Mouse (Mus musculus): ENCODE measurements at regions not wholly inside any gene's neighbourhood (a gene's known extent, or its start where the extent isn't known, plus 50 kb on each side); places are given as distances from the start of the nearest gene placed in this dataset.
A peak's percentile ranks its signal among the peaks of the same experiment; 100 is the strongest.
"Not testable (repeated sequence)": the region's sequence is repeated elsewhere in the genome, so short reads cannot be mapped to it uniquely, and the experiment has no call there.

DNA sequence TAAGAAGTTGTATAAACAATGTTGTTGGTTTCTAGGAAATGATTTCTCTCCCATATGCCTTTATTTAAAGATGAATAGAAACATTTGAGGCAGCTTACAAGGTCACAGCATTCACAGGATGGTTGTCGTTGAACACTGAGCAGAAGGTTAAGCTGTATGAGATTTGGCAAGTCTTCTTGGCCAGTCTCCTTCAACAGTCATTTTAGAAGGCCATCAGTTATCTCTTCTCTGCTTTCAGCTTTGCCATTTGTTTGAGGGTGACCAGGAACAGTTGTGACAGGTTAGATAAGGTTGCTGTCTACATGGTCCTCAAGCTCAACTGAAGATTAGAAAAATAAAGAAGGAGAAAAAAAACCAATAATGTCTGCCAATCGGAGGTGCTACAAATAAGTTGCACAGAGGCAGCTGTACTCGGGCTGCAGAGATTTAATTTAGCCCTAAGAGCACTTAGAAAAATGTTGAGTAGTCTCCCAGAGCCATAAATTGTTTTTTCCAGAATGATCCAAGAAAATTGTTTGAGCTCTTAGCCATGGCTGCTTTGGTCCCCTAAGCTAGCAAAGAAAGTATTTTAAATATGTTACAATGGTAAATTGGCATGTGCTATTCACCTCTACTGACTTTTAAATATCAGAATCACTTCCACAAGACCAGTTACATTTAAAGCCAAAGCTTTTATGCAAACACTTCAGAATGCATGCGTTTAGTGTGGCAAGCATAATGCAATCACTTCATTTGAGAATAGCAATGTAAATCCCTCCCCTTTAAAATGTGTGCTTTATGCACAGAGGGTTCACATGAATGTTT is 1025.6 kb downstream of the Diaph3 start:
- Histone ChIP-seq H3K4me2 (no peak overlapping the region), H3K4me1 (replicated peaks) (no peaks in the 10 kb centered on the region)
- 59% methylated on average over 4 of the region's 4 CpGs for WGBS

DNA sequence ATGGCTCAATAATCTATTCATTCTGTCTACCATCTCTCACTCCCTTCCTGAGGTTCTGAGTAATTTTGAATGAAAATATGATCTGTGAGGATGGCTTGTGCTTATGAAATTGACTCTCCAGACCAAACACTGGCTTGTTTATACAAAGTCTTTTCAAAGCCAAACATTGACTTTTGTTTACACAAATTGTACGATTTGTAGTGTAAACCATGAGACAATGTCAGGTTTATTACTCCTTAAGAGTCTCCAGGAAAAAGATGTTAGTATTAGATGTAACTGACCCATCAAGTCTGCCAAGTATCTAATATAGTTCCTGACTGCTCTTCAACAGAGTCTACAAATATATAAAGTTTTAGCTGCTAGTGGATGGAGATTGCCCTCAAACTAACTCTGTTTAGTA is 1039.5 kb downstream of the Diaph3 start:
- H3K36me3 ChIP-seq, result no peaks in the 10 kb centered on the region
- ATAC-seq (ENCODE audit: low read depth), result no peak
- H3K4me3 ChIP-seq, result no peak overlapping the region
- no peak overlapping the region for H3K27ac ChIP-seq (replicated peaks)
- H3K9me3 ChIP-seq, result no peaks in the 10 kb centered on the region
- H3K4me2 ChIP-seq, result no peak overlapping the region
- no peaks in the 10 kb centered on the region for H3K27me3 ChIP-seq
- WGBS, result 90% methylated on average over 1 of the region's 1 CpGs
- no peaks in the 10 kb centered on the region for H3K4me1 ChIP-seq (replicated peaks)
- H3K9ac ChIP-seq, result no peak overlapping the region

More for the DNA sequence above, 1025.6 kb downstream of the Diaph3 start:
- Histone ChIP-seq H3K36me3 (no peaks in the 10 kb centered on the region), H3K4me3 (no peak overlapping the region), H3K9me3 (no peaks in the 10 kb centered on the region), H3K27me3 (no peaks in the 10 kb centered on the region), H3K27ac (replicated peaks) (no peak overlapping the region), H3K9ac (no peak overlapping the region)
- no peak for ATAC-seq (ENCODE audit: low read depth)

DNA sequence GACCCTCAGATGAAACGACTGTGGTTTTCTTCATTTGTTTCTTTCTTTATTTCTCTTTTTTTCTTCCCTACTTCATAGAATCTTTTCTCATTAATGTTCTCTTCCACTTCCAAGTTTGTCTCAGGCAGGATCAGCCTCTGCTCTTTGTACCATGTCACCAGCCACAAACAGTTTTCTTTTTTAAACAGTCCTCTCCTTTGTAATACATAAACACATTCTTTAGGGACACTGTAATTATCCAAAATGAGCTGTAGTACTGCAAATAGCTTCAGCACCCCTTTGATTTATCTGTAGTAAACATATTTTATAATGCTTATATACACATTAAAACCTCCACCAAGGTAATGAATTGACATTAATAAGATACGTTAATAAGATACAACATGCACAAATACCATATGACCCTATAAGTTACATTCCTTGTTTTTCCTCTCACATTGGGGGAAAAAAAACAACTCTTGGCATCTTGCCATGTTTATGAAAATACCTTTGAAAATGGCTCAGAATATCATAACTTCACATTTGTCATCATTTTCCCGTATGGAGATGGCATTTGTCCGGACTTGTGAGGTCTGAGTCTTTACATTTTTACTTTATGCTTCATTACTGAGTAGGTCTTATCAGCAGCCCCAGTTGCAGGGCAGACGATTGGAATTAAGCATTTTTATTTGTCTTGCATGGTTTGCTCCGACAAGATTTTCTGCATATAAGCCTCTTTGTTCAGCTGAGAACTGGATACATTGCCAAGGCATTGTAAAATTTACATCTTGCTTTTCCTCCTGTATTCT is 1070.5 kb downstream of the Diaph3 start:
- no peak for ATAC-seq (ENCODE audit: low read depth)
- Histone ChIP-seq H3K4me2 (no peak overlapping the region), H3K9ac (no peak overlapping the region), H3K4me1 (replicated peaks) (0 out of 2 replicates have a peak, but pooled peaks cover 5% of the 10 kb centered on the region), H3K4me3 (no peak overlapping the region), H3K27me3 (no peaks in the 10 kb centered on the region), H3K9me3 (no peaks in the 10 kb centered on the region), H3K27ac (replicated peaks) (no peak overlapping the region), H3K36me3 (no peaks in the 10 kb centered on the region)
- WGBS, result 65% methylated on average over 6 of the region's 6 CpGs

DNA sequence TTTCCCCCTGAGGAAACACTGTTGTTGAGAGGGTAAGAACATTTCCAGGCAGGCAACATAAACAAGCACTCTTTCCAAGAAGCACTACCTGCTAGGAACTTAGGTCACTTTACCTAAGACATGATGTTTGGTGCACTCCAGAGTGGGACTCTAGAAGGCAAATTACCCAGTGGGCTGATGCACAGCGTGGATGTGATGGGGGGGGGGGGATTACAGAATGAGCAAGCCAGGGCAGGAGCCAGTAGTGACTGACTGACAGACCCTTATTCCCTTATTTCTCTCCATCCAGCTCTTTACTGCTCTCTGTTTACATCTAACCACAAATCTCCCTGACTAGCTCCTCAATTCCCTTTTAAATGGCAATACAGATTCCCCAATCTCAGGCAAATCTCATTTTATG is 1071.7 kb downstream of the Diaph3 start:
- Histone ChIP-seq H3K27me3 (no peaks in the 10 kb centered on the region), H3K4me1 (replicated peaks) (0 out of 2 replicates have a peak, but pooled peaks cover 5% of the 10 kb centered on the region), H3K9ac (no peak overlapping the region), H3K9me3 (no peaks in the 10 kb centered on the region), H3K4me3 (no peak overlapping the region), H3K36me3 (no peaks in the 10 kb centered on the region), H3K4me2 (no peak overlapping the region), H3K27ac (replicated peaks) (no peak overlapping the region)
- no peak for ATAC-seq (ENCODE audit: low read depth)
- 44% methylated on average over 1 of the region's 1 CpGs for WGBS

DNA sequence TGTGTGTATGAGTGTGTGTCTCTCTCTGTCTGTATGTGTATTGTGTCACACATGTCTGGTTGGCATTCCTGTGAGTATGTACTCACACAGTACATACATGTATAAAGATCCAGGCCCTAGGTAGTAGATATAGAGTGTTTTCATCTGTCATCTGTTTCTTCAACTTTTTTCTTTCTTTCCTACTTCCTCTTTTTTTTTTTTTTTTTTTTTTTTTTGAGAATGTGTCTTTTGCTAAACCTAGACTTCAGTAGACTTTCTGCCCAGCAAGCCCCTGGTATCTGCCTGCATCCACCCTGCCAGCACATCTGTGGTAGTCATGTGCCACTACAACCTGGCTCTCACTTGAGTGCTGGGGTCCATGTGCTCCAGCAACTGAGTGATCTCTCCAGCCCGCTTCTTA is 1073.3 kb downstream of the Diaph3 start:
- Histone ChIP-seq H3K9me3 (no peaks in the 10 kb centered on the region), H3K9ac (no peak overlapping the region), H3K4me2 (no peak overlapping the region), H3K4me3 (no peak overlapping the region), H3K36me3 (no peaks in the 10 kb centered on the region), H3K27me3 (no peaks in the 10 kb centered on the region), H3K27ac (replicated peaks) (no peak overlapping the region), H3K4me1 (replicated peaks) (0 out of 2 replicates have a peak, but pooled peaks cover 5% of the 10 kb centered on the region)
- 95% methylated on average over 1 of the region's 1 CpGs for WGBS
- no peak for ATAC-seq (ENCODE audit: low read depth)

- Histone ChIP-seq H3K36me3 (no peaks in the 10 kb centered on the region), H3K9me3 (no peaks in the 10 kb centered on the region), H3K27me3 (no peaks in the 10 kb centered on the region), H3K4me2 (no peak overlapping the region), H3K9ac (no peak overlapping the region), H3K4me1 (replicated peaks) (no peaks in the 10 kb centered on the region), H3K27ac (replicated peaks) (no peak overlapping the region), H3K4me3 (no peak overlapping the region)
- 70% methylated on average over 3 of the region's 3 CpGs for WGBS
- ATAC-seq (ENCODE audit: low read depth), result no peak
Measured at GRCm38 (mm10) chr14:86063620-86063943, 1077.5 kb downstream of the Diaph3 start.

- Histone ChIP-seq H3K4me1 (replicated peaks) (no peaks in the 10 kb centered on the region), H3K4me3 (no peak overlapping the region), H3K27ac (replicated peaks) (no peak overlapping the region), H3K9me3 (no peaks in the 10 kb centered on the region), H3K9ac (no peak overlapping the region), H3K27me3 (no peaks in the 10 kb centered on the region), H3K36me3 (no peaks in the 10 kb centered on the region), H3K4me2 (0 out of 2 replicates have a peak overlapping the region, but pooled peaks have one; percentile 4)
- WGBS, result 65% methylated on average over 11 of the region's 11 CpGs
- no peak for ATAC-seq (ENCODE audit: low read depth)
Measured at GRCm38 (mm10) chr14:86062885-86063619, 1078.0 kb downstream of the Diaph3 start.

DNA sequence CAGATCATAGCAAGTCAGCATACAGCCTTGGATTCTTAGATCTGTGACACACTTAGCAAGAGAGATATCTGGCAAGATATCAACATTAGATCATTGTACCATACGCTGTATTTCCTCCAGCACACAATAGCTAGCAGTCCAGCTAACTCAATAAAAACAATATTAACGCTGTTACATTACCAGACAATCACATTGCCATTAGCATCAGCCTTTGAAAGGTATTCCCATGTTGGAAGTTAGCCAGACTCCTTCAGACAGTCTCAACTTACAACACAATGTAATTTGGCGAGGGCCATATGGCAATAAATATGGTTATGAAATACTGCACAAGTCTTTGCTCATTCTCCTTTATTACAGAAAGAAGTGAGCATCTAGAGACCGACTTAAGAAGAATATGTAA is 1084.0 kb downstream of the Diaph3 start:
- 62% methylated on average over 4 of the region's 4 CpGs for WGBS
- peaks cover 5% of the 10 kb centered on the region; the same call in 1 of the 2 replicates for H3K4me1 ChIP-seq (replicated peaks)
- H3K9ac ChIP-seq, result no peak overlapping the region
- ATAC-seq (ENCODE audit: low read depth), result no peak
- H3K27ac ChIP-seq (replicated peaks), result no peak overlapping the region
- no peak overlapping the region for H3K4me2 ChIP-seq
- no peaks in the 10 kb centered on the region for H3K27me3 ChIP-seq
- no peak overlapping the region for H3K4me3 ChIP-seq
- no peaks in the 10 kb centered on the region for H3K9me3 ChIP-seq
- no peaks in the 10 kb centered on the region for H3K36me3 ChIP-seq

DNA sequence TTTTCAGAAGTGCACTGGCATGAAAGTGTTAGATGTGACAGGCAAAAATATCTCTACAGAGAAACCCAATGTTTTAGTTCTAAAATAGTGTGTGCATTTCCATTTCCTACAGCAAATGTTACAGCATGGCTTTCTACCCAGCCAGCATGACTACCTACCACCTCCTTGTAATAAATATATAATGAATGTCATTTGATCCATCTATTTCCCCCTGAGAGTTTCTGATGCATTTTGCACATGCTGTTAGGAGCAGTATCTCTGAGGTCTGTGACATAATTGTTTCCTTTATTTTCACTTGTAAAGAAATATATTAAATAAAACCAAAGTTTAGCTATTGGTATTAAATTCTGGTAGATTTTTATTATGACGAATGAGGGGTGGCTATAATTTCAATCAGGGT is 1086.4 kb downstream of the Diaph3 start:
- no peaks in the 10 kb centered on the region for H3K9me3 ChIP-seq
- H3K4me2 ChIP-seq, result no peak overlapping the region
- H3K9ac ChIP-seq, result no peak overlapping the region
- H3K4me3 ChIP-seq, result no peak overlapping the region
- WGBS, result 89% methylated on average over 1 of the region's 1 CpGs
- no peak overlapping the region; the same call in 1 of the 2 replicates for H3K27ac ChIP-seq (replicated peaks)
- H3K36me3 ChIP-seq, result no peaks in the 10 kb centered on the region
- no peak for ATAC-seq (ENCODE audit: low read depth)
- H3K27me3 ChIP-seq, result no peaks in the 10 kb centered on the region
- H3K4me1 ChIP-seq (replicated peaks), result peaks cover 5% of the 10 kb centered on the region; the same call in 1 of the 2 replicates

DNA sequence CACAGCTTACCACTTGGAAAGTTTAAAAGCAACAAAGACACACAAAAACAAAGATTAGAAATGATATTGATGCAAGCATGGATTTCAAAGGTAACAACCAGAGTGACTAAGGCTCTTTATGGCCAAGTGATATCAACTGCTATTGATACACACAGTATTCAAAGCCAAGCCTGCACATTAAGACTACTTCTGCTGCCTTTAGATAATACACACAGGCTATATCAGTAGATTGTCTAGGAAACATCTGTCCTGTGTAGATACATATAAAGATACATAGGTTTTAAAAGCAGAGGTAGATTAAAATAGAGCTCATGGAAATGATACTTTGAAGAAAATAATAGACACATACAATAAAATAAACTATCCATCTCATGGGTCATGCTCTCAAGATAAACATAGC is 1111.6 kb downstream of the Diaph3 start:
- no peaks in the 10 kb centered on the region for H3K4me1 ChIP-seq (replicated peaks)
- no peak overlapping the region for H3K4me3 ChIP-seq
- no peak for ATAC-seq (ENCODE audit: low read depth)
- H3K9ac ChIP-seq, result no peak overlapping the region
- no peaks in the 10 kb centered on the region for H3K27me3 ChIP-seq
- no peaks in the 10 kb centered on the region for H3K9me3 ChIP-seq
- no peaks in the 10 kb centered on the region for H3K36me3 ChIP-seq
- no peak overlapping the region for H3K27ac ChIP-seq (replicated peaks)
- no peak overlapping the region for H3K4me2 ChIP-seq

- H3K4me2 ChIP-seq; H3K36me3 ChIP-seq; H3K4me1 ChIP-seq (replicated peaks); H3K27ac ChIP-seq (replicated peaks); ATAC-seq (ENCODE audit: low read depth); H3K9me3 ChIP-seq; H3K27me3 ChIP-seq; H3K9ac ChIP-seq; H3K4me3 ChIP-seq: not testable (repeated sequence)
- WGBS, result 82% methylated on average over 2 of the region's 2 CpGs
Measured at GRCm38 (mm10) chr14:86017611-86018010, 1123.4 kb downstream of the Diaph3 start.

Measured in neural tube, embryonic 13.5 days (tissue).